Mouse (Mus musculus) heart, postnatal 0 days (tissue): ENCODE measurements at regions not wholly inside any gene's neighbourhood (a gene's known extent, or its start where the extent isn't known, plus 50 kb on each side); places are given as distances from the start of the nearest gene placed in this dataset.

Source experiments
- CTCF ChIP-seq: IDR thresholded peaks from 2 replicates; pipeline ENCODE4 v1.5.1; 2016; ENCODE audit warnings: antibody characterized with exemption, control low read depth, low read depth
- EP300 ChIP-seq: IDR thresholded peaks from 2 replicates; pipeline ENCODE4 v1.6.1; 2016; ENCODE audit warnings: antibody characterized with exemption, low read depth

- TF ChIP-seq CTCF (no peak), EP300 (peak; percentile 44; the same call in 1 of the 2 replicates)
These were observed 295.0 kb downstream of the Diras2 start for GRCm38 (mm10) chr13:52236105-52236504.
